Mouse (Mus musculus) left cerebral cortex, postnatal 10 days (tissue): ENCODE data around the gene Uspl1. TPM values are rescaled to one million over a fixed set of nuclear protein-coding genes. Genes with fewer than 3 reads are reported as not detected.

Source experiments
- DNase-seq, 2 experiments: peaks; one replicate each; pipeline ENCODE4 v3.0.0; 2021 to 2022; ENCODE audit warnings: low spot score in 2 of 2, mixed read lengths in 1 of 2; ENCODE audit errors: extremely low spot score in 1 of 2
- intact Hi-C: fragments of 180-260 bp; cut with DNase I; formaldehyde crosslinking; loops from one replicate; pipeline ENCODE4 v1.15.1; 2025
- total RNA-seq, 2 experiments: library from RNA; stranded (reverse); gene quantifications; 2 replicates each; pipeline ENCODE4 v1.2.3; 2021

Gene Uspl1
- total RNA-seq, 2 experiments from 2014 or later: 50.2 to 57.8 TPM

GRCm38 (mm10) chr5:149162890-149163289 lies 21.3 kb upstream of the Uspl1 start:
- DNase-seq: no peak
- intact Hi-C loops: no loop called here

- intact Hi-C loops: no loop called here
Measured at GRCm38 (mm10) chr5:149164881-149165280, 19.3 kb upstream of the Uspl1 start.

GRCm38 (mm10) chr5:149166011-149166410 lies 18.1 kb upstream of the Uspl1 start:
- intact Hi-C loops: no loop called here
- no peak for DNase-seq

More at GRCm38 (mm10) chr5:149164881-149165280, 19.3 kb upstream of the Uspl1 start:
- DNase-seq: no peak

- no peak for DNase-seq
- intact Hi-C loops: no loop called here
Measured at GRCm38 (mm10) chr5:149168051-149168450, 16.1 kb upstream of the Uspl1 start.

- DNase-seq: peak in 1 of 2 experiments; percentile 43
- intact Hi-C loops: no loop called here
Measured at GRCm38 (mm10) chr5:149168816-149169215, 15.3 kb upstream of the Uspl1 start.

GRCm38 (mm10) chr5:149170841-149171588 lies 13.1 kb upstream of the Uspl1 start:
- no peak for DNase-seq
- intact Hi-C loops: no loop called here

- intact Hi-C loops: no loop called here
- no peak for DNase-seq
Measured at GRCm38 (mm10) chr5:149172246-149172645, 11.9 kb upstream of the Uspl1 start.

- intact Hi-C loops: no loop called here
- no peak for DNase-seq
Measured at GRCm38 (mm10) chr5:149174527-149174926, 9.6 kb upstream of the Uspl1 start.

- no peak for DNase-seq
- intact Hi-C loops: no loop called here
Measured at GRCm38 (mm10) chr5:149175736-149176135, 8.4 kb upstream of the Uspl1 start.

- no peak for DNase-seq
- intact Hi-C loops: no loop called here
Measured at GRCm38 (mm10) chr5:149178095-149178494, 6.1 kb upstream of the Uspl1 start.

GRCm38 (mm10) chr5:149179826-149180225 lies 4.3 kb upstream of the Uspl1 start:
- intact Hi-C loops: no loop called here
- no peak for DNase-seq

- intact Hi-C loops: no loop called here
- no peak for DNase-seq
Measured at GRCm38 (mm10) chr5:149182186-149182870, 1.8 kb upstream of the Uspl1 start.

GRCm38 (mm10) chr5:149183122-149183521 lies 1.0 kb upstream of the Uspl1 start:
- intact Hi-C loops: no loop called here
- DNase-seq: no peak

GRCm38 (mm10) chr5:149183721-149184103 lies 438 bp upstream of the Uspl1 start:
- intact Hi-C loops: loop anchor here (2.0 kb wide), 1 partner anchor 131 kb away; no protein-coding TSS in a partner anchor
- no peak for DNase-seq

- DNase-seq: peak; percentile 40 to 71
- intact Hi-C loops: loop anchor here (2.0 kb wide), 1 partner anchor 132 kb away; no protein-coding TSS in a partner anchor
Measured at GRCm38 (mm10) chr5:149184844-149185186, 665 bp downstream of the Uspl1 start.

GRCm38 (mm10) chr5:149185806-149186205 lies 1.7 kb downstream of the Uspl1 start:
- DNase-seq: no peak

GRCm38 (mm10) chr5:149190160-149190559 lies 6.0 kb downstream of the Uspl1 start:
- intact Hi-C loops: loop anchor here (10.0 kb wide), 1 partner anchor 275 kb away; no protein-coding TSS in a partner anchor
- DNase-seq: no peak

More at GRCm38 (mm10) chr5:149185806-149186205, 1.7 kb downstream of the Uspl1 start:
- intact Hi-C loops: loop anchor here (2.0 kb wide), 1 partner anchor 133 kb away; no protein-coding TSS in a partner anchor

- intact Hi-C loops: loop anchor here (10.0 kb wide), 1 partner anchor 282 kb away; no protein-coding TSS in a partner anchor
Measured at GRCm38 (mm10) chr5:149196611-149197010, 12.5 kb downstream of the Uspl1 start.

GRCm38 (mm10) chr5:149198782-149199181 lies 14.6 kb downstream of the Uspl1 start:
- intact Hi-C loops: loop anchor here (10.0 kb wide), 1 partner anchor 284 kb away; no protein-coding TSS in a partner anchor
- no peak for DNase-seq

More at GRCm38 (mm10) chr5:149196611-149197010, 12.5 kb downstream of the Uspl1 start:
- DNase-seq: no peak

GRCm38 (mm10) chr5:149202941-149203340 lies 18.8 kb downstream of the Uspl1 start:
- intact Hi-C loops: no loop called here
- no peak for DNase-seq
